Mouse (Mus musculus) urinary bladder, postnatal 25 days (tissue): Measurements from ENCODE around the gene Macrod2.
A peak's percentile ranks its signal among the peaks of the same experiment; 100 is the strongest.

ENCODE experiments used
- DNase-seq: peaks from one replicate; pipeline ENCODE4 v3.0.0; 2022; ENCODE audit warnings: low spot score

Macrod2 gene

GRCm38 (mm10) chr2:142230985-142231549, 1836.0 kb downstream of the Macrod2 start:
- no peak for DNase-seq

- no peak for DNase-seq
These were observed 1837.7 kb downstream of the Macrod2 start for GRCm38 (mm10) chr2:142232828-142233227.

DNA sequence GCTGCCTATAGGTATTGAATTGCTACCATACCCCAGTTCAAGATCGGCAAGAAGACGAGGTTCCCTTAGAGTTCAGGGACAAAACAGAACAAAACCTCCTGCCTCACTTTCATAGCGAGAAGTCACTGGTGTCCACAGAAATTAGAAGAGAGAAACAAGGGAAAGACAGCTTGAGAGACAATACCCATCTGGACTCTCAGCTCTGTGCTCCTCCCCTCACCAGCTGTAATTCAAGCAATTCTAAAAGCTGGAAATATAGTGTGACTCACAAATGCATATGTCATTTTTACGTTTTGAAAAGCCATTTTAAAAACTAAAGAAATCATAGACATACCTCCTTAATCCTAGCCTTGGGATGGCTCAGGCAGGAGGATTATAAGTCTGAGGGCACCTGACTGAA, 1848.4 kb downstream of the Macrod2 start:
- DNase-seq, result no peak

DNA sequence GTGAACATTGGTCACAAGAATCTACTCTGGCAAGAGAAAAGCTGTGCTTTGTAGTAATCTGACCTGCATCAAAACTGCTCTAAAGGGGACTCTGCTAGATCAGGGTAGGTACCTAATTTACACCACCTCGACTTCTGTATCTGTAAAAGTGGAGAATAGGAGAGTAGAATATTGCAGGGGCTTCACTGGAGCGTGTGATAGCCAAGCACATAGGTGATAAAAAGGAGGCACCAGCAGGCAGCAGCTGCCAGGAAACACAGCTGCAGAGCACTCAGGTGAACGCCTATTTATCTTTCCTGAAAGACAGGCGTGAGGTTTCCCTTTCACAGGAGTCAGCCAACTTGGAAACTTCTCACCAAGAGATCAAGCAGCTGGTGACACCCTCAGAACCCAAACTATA, 1855.3 kb downstream of the Macrod2 start:
- no peak for DNase-seq

DNA sequence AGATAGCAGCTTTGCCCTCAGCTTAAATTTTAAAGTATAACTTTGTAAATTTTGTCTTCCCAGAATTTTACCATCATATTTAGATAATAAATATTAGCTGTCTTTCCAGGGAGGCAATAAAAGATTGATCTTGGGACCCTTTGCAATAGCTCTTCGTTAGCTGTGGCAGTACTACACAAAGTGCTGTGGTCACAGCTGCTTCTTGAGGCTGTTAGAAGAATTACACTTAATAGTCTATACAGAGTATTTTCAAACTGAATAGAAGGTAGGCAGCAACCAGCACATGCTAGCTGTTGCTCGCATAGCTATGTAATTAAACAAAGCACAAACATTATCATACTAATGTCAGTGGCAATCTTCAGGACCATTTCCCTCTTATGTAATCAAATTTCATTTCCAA, 1856.4 kb downstream of the Macrod2 start:
- DNase-seq, result no peak

DNA sequence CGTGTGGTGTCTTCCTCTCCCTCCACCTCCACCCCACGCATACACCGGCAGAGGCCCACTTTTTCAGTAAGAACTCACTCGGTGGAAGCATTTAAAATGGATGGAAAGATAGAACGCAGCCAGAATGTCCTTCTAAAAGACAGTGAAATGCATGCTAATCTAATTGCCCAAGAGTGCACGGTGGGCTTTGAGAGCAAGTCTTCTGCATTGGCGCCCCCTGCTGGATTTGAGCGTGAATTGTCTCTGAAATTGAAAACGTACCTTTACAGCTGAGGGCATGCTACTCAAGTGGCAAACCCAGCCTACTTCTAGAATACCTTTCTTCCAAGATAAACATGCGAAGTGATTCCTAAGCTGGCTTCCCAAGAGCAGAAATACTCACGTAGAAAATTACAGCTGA, 1858.8 kb downstream of the Macrod2 start:
- DNase-seq, result peak; percentile 72

DNA sequence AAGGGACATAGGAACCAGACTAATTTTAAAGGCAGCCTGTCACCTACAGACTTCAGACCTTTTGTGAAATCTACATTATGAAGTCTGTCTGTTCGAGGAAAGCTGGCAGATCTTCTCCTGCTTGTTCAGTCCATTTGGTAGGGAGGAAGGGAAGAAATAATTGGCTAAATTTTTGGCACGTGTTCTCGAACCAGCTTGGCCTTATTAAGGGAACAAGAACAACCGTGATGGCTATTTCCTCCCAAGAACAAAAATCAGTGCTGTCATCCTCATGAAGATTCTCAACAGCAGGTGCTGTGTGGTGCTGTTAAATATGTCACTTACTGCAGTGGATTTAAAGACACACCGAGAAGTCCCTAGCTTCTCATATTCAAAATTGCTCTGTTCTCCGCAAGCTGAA, 1859.5 kb downstream of the Macrod2 start:
- DNase-seq, result no peak

GRCm38 (mm10) chr2:142257501-142257900, 1862.4 kb downstream of the Macrod2 start:
- no peak for DNase-seq

- DNase-seq, result no peak
These were observed 1865.9 kb downstream of the Macrod2 start for GRCm38 (mm10) chr2:142261046-142261445.

- no peak for DNase-seq
These were observed 1869.6 kb downstream of the Macrod2 start for GRCm38 (mm10) chr2:142264697-142265096.

- DNase-seq, result no peak
These were observed 1872.7 kb downstream of the Macrod2 start for GRCm38 (mm10) chr2:142267836-142268235.

DNA sequence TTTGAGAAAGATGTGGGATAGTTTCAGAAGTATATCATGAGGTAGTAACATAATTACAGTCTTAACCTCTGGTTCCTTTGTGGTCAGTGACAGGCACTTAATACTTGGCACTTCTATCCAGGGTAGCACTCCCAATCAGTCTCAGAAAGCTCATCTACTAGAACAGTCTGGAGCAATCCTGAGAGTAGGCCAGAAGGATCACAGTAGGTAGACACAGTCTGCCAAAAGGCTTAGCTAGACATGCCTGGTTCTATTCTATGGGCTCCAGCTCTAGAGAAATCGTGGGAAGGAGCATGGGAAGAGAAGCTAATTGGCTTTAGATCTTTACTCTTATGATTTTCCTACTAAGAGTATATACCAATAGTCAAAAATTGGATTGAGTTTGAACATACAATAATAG, 1891.7 kb downstream of the Macrod2 start:
- no peak for DNase-seq

- no peak for DNase-seq
These were observed 1899.7 kb downstream of the Macrod2 start for GRCm38 (mm10) chr2:142294831-142295230.

- DNase-seq, result no peak
These were observed 1908.2 kb downstream of the Macrod2 start for GRCm38 (mm10) chr2:142303098-142303911.

GRCm38 (mm10) chr2:142303912-142304182, 1908.7 kb downstream of the Macrod2 start:
- DNase-seq, result no peak

DNA sequence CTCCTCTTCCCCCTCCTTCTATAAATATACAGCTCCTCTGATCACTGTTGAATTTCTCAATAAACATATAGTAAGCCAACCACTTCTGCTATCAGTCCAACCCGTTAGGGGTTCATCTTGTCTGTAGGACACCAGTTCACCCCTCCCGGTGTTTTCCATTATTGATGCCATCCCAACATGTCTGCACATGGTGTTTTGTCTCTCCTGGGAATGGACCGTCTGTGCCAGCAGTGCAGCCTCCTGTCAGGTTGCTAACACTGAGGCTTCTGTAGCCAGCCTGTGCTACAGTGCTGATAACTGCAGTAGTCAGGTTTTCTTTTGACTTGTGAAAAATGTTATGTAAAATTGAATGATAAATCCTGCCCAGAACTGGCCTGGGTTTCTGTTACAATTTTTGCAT, 1928.0 kb downstream of the Macrod2 start:
- DNase-seq, result no peak

DNA sequence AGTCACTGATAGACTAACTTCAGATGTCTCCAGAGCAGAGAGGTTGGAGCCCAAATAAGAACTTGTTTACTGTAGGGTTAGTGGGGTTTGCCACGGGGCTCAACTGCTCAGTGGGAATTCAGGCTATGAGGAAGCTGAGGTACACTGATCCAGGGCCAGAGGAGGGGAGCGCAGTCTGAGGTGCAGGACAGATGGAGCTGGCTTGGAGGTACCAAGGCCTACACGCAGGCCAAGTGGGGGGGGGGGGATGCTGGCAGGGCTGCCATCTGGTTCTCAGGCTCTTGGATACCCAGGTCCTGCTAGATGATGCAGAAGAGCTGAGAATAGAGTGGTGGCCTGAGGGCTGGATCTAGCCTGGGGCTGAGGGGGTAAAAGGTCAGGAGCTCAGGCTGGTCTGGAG, 1931.6 kb downstream of the Macrod2 start:
- DNase-seq, result no peak

DNA sequence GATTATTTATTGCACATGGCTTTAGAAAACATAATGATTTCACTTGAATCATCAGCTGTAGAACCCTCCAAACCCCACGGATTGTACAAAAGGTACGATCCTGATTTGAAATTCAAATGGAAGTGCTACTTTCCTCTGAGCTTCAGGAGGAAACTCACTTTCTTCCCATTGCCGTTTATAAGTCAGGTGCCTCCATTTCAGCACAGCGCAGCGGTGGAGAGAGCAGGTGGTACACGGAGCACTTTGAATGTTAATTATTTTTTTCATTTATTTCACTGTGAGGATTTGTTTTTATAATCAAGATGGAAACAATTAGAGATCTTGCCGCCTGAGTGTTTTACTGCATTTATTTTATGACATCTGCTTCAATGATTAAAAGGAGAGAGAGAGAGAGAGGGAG, 1934.7 kb downstream of the Macrod2 start:
- DNase-seq, result no peak

GRCm38 (mm10) chr2:142334441-142335102, 1939.5 kb downstream of the Macrod2 start:
- no peak for DNase-seq

- no peak for DNase-seq
These were observed 1940.2 kb downstream of the Macrod2 start for GRCm38 (mm10) chr2:142335103-142335999.

- DNase-seq, result no peak
These were observed 1948.9 kb downstream of the Macrod2 start for GRCm38 (mm10) chr2:142344021-142344420.

DNA sequence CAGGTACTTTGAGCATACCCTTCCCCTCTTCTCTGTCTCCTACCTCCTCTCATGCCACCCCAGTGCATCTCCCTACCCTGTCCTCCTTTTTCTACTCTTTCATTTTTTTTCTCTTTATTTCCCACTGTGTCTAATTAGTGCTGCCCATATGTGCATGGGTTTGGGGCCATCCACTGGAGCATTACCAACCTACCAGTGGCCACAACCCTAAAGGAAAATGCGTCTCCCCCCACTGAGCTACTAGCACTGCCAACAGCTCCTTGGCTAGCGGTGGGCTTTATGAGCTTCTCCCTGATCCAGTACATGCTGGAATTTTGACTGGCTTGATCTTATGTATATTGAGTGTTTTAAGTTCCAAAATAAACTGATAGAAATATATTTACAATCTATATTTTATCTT, 1949.6 kb downstream of the Macrod2 start:
- no peak for DNase-seq

DNA sequence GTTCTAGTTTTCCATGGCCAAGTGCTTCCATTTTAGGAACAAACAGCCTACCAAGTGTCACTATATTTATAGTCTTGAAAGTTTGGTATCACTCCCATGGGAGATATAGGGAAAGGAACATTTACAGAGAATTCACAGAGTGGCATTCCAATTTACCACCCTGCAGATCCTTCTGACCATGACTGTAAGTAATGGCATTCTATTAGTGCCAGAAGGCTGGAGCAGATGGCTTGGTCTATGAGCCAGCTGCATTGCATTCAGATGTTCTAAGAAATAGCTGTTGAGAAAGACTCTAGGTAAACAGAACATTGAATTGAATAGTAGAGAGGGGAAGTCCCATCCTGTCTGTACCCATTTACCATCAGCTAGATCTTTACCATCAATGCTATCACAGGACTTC, 1954.7 kb downstream of the Macrod2 start:
- DNase-seq, result no peak
